Mouse (Mus musculus): ENCODE measurements around the gene Ccn1. TPM values are rescaled to one million over a fixed set of nuclear protein-coding genes. Genes with fewer than 3 reads are reported as not detected.

The Ccn1 gene
- total RNA-seq, 2 experiments from 2014 or later: 55.0 to 68.6 TPM

DNA sequence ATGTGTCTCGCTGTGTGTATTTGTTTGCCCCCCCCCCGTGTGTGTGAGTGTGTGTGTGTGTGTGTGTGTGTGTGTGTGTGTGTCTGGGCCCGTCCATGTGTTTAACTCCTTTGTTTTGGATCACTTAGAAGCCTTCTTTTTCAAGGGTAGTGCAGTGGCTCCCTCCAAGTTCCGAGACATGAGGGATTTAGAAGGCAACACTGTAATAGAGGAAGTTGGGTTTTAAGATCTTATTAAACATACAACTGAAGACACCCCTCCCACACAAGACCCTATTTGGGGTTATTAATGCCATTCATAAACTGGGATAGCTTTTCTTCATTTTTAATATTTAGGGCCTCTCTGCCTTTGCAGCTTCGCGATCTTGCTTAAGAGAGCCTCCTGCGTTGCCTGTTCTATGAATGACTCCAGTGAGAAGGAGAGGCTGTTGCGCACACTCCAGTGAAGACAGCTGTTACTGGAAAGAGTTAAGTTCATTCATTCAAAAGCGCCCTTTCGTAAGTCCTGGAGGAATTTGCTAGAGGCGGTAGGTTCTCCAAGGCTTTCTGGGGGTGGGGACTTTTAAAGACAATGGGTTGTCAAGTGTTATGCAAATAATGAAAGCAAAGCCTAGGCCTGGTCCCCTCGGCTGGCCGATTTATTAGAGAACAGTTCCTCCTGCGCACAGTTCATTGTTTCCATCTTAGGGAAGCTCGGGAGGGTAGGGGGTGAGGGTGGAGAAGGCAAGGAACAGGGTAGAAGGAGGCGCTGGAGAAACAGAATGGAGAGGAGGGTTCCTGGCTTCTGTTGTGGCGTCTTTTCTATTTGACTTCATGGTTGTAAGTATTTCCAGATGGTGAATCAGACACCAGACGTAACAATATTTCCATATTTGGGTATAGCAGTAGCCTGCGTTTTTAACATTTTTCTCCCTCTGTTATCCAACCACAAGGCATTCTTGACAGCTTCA, 1.5 kb upstream of the Ccn1 start:
- DNase-seq: peak; percentile 33 to 47
- intact Hi-C loops (cut with DNase I): loop anchor here (2.0 to 5.0 kb wide), 2 partner anchors 107 to 174 kb away; partner anchors contain the start of gene Ddah1

DNA sequence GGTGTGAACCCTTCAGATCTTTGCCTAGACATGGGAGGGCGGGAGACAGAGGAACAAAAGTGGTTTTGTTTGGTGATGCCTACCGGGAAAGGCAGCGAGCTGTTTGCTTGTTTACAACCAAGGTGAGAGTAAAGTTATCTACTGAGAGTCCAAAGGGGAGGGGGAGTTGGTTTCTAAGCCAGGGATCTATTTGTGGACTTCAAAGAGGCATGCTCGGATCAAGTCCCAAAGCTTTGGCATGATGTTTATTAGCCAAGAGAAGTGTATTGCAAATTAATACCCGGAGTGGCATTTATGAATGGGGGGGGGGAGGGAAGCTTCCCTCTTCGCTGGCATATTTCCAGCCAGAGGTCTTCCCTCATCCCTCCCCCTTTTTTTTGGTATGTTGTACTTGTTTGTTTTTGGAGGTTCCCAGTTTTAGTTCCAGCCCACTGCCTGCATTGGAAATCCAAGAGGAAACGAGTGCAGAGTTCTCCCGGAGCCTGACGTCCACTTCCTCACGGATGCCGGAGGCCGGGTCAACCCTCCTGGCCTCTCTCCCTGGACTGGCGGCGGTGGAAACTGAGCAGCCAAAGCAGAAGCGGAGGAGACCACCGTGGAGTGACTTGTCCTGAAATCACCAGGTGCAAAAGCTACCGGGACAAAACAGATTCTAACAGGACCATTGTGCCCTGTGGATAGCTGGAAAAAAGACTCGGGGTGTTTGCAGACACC, 674 bp upstream of the Ccn1 start:
- intact Hi-C loops (cut with DNase I): loop anchor here (2.0 to 5.0 kb wide), 2 partner anchors 108 to 173 kb away; partner anchors contain the start of gene Ddah1
- DNase-seq: peak; percentile 73 to 76

DNA sequence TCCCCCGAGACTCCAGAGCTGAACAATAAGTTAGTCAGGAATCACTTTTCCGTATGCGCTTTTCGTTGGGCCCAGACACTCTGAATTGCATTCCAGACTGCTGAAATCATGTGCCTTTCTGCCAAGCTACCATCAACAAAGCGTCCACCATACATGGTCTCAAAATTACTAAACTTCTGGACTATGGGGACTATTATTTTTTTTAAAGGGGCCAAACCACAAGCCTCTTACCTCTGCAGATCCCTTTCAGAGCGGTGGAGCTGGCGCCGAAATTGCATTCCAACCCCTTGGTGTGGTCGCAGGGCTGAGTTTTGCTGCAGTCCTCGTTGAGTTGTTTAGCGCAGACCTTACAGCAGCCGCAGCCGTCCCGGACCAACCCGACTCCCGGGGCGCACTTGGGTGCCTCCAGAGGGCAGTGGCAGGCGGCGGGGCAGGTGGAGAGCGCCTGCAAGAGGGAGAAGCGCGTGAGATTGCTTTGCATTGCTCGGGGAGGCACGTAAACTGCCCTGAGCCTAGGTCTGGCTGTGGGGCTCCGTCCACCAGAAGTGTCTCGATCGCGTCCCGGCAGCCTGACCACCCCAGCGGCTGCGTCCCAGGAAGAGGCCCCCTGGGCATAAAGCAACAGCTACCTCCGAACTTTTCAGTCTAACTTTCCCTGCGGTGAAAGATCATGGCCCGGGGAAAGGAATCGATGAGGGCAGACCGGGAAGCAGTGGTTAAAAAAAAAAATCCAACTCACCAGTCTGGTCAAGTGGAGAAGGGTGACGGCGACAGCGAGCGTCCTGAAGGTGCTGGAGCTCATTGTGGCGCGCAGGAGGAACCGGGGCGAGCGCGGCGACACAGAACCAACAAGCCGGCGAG, 560 bp downstream of the Ccn1 start:
- peak; percentile 73 to 78 for DNase-seq
- intact Hi-C loops (cut with DNase I): loop anchor here (1.0 to 2.0 kb wide), 4 partner anchors 66 to 276 kb away; no protein-coding TSS in a partner anchor

DNA sequence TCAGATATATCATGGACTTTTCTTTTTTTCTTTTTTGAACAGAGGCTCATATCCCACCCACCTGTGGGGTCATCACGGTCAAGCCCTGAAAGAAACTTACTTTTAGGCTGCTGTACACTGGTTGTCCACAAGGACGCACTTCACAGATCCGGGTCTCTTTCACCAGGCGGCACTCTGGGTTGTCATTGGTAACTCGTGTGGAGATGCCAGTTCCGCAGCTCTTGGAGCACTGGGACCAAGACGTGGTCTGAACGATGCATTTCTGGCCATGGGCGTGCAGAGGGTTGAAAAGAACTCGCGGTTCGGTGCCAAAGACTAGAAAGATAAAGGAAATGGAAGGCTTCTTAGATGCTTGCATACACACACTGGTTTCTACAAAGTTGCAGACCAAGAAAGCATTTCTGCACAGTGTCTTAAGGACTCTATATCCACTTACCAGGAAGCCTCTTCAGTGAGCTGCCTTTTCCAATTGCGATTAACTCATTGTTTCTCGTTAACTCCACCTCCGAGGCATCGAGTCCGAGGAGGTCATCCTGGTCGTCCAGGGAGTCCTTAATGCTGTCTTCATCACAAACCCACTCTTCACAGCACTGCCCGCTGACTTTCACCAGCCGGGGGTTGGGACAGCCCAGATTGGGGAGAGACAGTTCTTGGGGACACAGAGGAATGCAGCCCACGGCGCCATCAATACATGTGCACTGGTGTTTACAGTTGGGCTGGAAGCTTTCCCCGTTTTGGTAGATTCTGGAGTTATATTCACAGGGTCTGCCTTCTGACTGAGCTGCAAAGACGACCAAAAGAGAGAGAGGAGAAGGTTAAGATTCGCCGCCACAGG, 1.5 kb downstream of the Ccn1 start:
- peak; percentile 26 to 30 for DNase-seq
- intact Hi-C loops (cut with DNase I): loop anchor here (1.0 to 2.0 kb wide), 4 partner anchors 66 to 276 kb away; no protein-coding TSS in a partner anchor

DNA sequence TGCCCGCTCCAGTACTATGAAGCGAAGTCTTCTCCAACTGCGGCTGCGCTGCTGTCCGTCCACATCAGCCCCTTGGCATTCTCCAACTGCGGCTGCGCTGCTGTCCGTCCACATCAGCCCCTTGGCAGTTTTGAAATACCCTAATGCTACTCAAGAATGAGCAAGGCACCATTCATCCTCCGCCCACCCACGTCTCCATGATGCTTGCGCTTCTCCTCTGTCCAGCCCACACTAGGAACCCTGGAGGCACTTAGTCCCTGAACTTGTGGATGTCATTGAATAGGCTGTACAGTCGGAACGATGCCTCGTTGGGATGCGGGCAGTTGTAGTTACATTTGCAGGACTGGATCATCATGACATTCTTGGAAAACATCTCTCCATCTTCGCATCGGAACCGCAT, 2.4 kb downstream of the Ccn1 start:
- intact Hi-C loops (cut with DNase I): no loop called here
- DNase-seq: no peak

DNA sequence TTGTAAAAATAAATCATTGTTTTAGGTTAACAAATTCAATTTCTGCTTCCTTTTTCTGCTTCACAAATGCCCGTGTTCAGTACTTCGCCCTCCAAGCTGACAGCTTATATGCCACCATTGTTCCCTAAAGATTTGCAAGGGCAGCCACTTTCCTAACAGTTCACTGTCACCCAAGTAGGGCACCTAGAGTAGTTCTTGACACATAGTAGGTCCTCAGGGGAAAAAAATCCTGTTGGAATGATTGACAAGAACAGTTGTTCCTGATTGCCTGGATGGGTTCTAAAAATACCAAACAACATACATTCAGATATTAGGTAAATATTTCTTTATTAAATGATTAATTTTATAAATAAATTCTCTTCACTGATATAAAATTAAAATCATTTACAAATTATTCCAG, 3.1 kb downstream of the Ccn1 start:
- DNase-seq: no peak
- intact Hi-C loops (cut with DNase I): no loop called here

DNA sequence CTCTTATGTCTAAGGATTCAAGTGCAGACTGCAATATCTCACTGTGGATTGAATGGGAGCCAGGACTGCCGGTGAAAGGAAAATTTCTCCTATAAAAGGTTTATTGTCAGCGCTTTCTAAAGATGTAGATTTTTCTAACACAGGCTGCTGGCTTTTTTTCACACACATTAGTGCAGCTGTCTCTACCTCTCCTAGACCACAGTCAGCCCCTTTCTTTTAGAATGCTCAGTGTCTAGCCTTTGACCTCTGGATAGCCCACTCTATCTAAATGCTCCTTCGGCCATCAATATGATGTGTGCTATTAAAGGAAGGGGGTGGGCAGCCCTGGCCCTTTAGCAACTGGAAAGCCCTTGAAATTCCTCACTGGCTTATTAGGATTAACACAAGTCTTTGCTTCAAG, 3.8 kb downstream of the Ccn1 start:
- intact Hi-C loops (cut with DNase I): no loop called here
- no peak for DNase-seq

DNA sequence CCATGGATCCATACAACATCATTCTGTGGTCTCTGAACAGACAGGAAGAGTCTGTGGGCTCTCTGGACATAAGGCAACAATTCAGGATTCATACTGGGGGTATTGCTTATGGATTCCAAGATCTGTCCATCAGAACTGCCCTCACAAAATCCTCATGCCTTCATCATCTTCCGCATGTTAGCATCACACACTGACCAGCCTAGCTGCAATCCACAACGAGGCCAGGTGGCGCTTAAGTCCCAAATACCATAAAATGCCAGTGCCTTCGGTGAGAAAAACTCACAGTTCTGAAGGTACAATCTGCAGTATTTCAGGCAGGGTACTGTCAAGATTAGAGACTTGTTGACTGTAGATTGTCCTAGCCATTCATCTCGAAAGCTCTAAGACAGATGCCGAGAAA, 4.3 kb downstream of the Ccn1 start:
- DNase-seq: no peak
- intact Hi-C loops (cut with DNase I): no loop called here

DNA sequence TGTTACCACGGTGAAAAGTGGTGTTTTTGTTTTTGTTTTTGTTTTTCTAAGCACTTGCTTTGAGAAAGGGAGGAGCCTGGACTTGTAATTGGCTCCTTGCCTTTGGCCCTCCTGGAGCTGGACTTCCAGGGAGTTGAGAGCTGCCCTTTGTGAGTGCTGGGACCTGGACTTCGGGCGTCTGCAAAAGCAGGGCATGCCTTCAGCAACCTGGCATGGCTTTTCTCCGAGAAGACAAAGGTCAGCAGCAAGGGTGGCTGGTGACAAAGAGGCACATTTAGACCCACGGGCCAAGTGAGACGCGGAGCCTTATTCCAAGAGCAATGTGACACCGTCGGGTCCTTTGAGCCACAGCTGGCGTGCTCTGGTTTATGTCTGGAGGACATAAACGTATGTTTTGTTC, 6.9 kb downstream of the Ccn1 start:
- intact Hi-C loops (cut with DNase I): no loop called here

DNA sequence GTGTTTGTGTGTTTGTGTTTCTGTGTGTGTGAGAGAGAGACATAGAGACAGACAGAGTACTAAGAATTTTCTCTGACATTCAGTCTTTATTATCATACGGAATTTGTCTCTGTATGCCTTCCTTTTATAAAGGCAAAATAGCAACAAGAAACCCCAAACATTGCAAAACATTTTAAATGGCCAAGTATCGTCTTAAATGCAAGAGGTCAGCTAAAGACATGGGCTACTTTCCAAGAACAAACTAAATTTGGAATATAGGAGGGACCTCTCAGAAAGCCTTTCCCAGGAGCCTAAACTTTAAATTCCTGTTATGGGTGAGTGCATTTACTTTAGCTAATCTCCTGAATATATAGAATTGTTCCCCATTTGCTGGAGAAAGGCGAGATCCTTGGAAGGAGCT, 7.9 kb downstream of the Ccn1 start:
- intact Hi-C loops (cut with DNase I): no loop called here

More for the DNA sequence above, 6.9 kb downstream of the Ccn1 start:
- DNase-seq: peak in 1 of 2 experiments; percentile 24

DNA sequence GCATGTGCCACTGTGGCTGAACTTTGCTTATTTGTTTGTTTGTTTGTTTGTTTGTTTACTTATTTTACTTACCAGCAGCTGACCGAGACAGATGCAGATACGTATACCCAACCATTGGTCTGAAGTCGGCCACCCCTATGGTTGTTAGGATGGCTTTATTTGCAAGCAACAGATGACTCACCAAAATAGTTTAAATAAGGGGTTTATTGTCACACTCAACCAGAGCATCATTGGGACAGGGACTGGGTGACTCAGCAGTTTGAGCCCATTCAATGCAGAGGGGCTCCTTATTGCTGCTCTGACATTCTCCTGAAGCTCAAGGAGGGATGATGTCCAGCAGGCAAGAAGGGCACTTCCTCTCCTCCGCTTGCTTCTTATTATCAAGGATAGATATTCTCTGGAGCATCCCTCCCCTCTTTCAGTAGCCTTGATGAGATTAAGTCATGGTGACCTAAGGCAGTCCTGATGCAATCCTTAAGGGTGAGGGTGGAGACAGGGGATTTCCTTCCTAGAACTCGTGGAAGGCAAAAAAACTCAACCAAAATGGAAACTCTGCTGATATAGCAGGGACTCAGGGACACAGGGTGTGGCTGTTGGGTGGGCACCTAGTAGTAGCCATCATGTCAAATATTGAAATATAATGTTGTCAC, 8.6 kb downstream of the Ccn1 start:
- intact Hi-C loops (cut with DNase I): no loop called here

More for the DNA sequence above, 7.9 kb downstream of the Ccn1 start:
- DNase-seq: no peak

DNA sequence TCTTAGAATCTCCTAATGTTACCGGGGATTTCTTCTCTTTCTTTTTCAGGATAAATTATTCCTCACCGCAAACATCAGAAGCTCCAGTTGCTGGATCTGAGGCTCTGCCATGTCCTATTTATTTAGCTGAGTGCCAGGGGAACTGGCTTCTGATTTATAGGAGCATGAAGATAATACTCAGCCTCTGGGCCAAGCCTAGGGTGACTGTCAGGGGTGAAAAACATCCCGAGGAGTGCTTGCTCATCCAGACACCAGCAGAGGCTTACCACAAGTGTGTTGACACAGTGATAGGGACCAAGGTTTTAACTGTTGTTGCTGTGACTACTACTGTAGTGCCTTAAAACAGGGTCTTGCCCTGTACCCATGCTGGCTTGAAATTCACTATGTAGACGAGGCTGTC, 9.2 kb downstream of the Ccn1 start:
- DNase-seq: no peak

More for the DNA sequence above, 8.6 kb downstream of the Ccn1 start:
- no peak for DNase-seq

DNA sequence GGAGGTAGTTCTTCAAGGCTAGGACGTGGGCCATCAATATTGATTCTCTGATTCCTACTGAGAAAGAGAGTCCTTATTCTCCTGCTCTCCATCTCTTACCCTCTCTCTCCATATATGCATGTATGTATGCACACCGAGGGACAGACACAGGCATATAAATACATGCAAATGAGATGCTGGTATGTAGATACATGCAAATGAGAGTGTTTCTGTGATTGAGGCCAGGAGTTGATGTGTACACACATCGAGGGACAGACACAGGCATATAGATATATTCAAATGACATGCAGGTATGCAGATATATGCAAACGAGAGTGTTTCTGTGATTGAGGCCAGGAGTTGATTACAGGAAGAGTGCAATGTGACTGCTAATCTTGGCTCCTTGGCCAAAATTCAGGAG, 9.6 kb downstream of the Ccn1 start:
- intact Hi-C loops (cut with DNase I): no loop called here

More for the DNA sequence above, 9.2 kb downstream of the Ccn1 start:
- intact Hi-C loops (cut with DNase I): no loop called here

DNA sequence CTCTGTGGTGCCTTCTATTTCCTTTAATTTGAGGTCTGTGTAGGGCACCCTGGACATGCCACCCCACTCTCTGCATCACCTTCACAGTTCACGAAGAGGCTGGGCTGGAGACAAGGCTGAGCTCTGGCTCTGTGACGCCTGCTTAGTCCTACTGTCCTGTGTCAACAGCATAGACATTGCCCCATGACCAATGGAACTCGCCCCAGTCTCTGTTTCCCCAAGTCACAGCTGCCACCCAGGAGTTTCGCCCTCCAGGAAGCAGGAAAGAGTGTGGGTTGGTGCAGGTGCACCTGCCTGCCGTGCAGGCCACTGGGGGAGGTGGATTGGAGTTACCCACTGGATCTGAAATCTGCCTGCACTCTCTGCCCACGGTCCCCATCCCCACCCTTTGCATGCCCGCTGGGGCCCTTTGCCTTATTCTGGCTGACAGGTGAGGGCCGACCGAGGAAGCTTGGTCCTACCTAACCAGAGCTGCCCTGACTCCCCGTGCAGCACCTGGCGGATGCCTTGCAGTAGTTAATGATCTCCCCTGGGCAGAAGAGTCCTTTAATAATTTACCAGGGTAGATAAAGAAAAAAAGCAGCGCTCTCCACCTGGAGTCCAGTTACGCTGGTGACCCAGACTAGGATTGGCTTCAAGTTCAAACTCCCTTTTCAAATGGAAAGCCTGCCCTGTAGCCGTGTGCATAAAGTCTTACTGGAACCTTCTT, 15.6 kb downstream of the Ccn1 start:
- intact Hi-C loops (cut with DNase I): no loop called here

More for the DNA sequence above, 9.6 kb downstream of the Ccn1 start:
- DNase-seq: no peak

DNA sequence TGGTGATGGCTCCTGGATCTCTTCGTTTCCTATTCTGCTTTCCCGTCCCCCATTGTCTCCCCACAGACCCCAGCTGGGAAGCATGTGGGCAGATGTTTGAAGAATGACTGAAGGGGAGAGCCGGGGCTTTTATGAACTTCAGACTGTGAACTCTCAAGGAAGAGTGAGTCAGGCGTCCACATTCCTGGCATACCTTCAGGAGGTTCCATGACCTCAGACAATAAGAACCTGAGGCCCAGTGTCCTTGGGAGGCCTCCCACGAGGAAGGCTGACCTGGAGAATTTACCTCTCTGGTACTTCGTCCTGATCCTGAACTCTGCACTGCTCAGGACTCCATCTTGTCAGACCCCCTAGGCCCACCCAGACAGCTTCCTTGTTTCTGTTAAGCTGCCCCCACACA, 16.9 kb downstream of the Ccn1 start:
- no peak for DNase-seq

More for the DNA sequence above, 15.6 kb downstream of the Ccn1 start:
- DNase-seq: no peak

DNA sequence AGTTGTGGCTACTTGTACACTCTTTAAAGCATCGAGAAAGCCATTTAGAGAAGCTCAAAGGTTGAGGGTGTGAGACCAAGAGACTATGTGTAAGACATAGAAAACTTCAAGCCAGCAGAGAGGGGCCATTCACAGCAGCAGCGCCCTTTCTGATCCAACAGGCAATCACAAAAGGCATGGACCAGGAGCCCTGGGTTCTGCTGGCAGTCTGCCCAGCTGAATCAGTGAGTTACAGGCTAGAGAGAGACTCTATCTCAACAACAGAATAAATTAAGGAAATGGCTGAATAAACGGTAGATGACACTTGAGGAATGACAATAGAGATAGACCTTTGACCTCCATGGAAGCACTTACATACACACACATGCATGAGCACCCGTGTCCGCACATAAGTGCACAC, 21.1 kb downstream of the Ccn1 start:
- DNase-seq: no peak
- intact Hi-C loops (cut with DNase I): no loop called here

More for the DNA sequence above, 16.9 kb downstream of the Ccn1 start:
- intact Hi-C loops (cut with DNase I): no loop called here

DNA sequence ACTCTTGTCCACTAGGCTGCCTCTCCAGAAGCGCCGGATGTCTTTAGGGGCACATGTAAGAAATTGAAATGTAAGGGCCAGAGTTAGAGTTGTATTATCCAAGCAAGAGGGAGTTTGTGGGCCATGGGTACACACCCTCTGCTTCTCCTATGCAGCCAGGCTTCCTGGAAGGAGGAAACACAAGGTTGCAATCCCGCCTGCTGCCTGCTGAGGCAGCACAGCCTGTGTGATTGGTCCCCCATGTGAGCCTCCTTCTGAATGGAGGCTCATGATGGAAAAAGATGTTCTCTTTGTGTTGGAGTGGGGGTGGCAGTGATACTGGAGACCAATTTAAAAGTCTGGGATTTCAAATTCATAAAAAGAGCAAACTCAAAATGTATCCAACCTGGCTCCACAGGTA, 22.0 kb downstream of the Ccn1 start:
- intact Hi-C loops (cut with DNase I): no loop called here

DNA sequence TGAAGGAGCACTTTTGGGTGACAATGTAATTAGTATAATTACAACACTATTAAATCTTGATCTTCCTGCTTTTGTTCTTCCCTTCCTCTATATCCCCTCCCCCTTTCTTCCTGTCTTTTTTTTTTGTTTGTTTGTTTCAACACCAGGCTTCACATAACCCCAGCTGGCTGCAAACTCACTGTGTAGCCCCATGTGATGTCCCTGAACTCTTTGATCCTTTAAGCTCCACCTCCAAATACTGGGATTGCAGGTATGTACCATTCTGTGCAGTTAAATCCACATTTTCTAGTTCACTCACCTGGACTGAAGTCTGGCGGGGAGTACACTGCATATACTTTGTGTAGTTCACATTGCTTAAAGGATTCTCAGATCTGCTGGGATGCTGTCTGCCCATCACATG, 23.7 kb downstream of the Ccn1 start:
- DNase-seq: no peak
- intact Hi-C loops (cut with DNase I): no loop called here

More for the DNA sequence above, 22.0 kb downstream of the Ccn1 start:
- peak; percentile 33 to 40 for DNase-seq
